Mouse (Mus musculus): ENCODE measurements at regions not wholly inside any gene's neighbourhood (a gene's known extent, or its start where the extent isn't known, plus 50 kb on each side); places are given as distances from the start of the nearest gene placed in this dataset.

DNA sequence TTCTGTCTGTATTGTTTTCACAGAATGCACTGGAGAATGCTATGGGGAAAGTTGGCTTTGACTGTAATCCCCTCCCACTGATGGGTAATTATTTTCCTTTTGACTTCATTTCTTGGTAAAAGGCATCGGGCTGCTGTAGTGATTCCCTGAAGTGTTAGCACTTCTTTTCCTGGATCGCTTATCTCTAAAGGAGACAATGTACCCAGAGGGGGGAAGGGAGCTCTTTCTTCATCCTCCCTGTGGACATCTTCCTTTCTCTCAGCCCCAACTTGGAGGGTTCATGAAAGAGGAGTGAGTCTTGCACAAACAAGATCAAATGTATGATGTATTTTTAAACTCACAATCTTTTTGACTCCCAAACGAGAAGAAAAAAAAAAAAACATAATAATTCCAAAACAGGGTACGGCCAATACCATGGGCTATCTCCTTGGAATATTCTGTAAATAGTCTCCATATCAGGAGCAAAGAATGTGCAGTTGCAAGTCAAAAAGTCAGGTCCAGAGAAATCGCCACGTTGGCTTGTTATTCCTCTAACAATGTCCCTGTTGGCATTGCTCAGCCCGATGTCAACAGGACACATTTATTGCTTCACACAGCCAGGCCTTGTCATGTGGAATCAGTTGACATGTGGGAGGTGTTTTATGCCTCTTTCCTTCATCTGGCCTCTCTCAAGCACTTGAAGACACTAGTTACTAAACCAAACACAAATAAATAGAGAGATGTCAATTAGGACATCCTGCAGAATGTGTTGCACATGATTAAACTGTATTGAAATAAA lies 134.1 kb downstream of the Rdh14 start:
- TF ChIP-seq POLR2A (IDR thresholded peaks at IDR 0.05; ENCODE audit: borderline replicate concordance, control insufficient read depth, low read depth, low read length) = no peak
- TF ChIP-seq CTCF (IDR thresholded peaks at IDR 0.05; ENCODE audit: control insufficient read depth, insufficient read depth, low read length) = no peak

Data from bone marrow, adult 2 months (tissue).